Mouse (Mus musculus) olfactory bulb, adult 2 months (tissue): ENCODE data around the gene Btbd18. TPM values are rescaled to one million over a fixed set of nuclear protein-coding genes. Genes with fewer than 3 reads are reported as not detected.

ENCODE experiments used
- H3K27ac ChIP-seq: fragments of 200-500 bp; 2 replicates; pipeline ENCODE4 v1.5.1; 2012; ENCODE audit warnings: low read depth, low read length; ENCODE audit not compliant: insufficient read depth
- H3K4me1 ChIP-seq: fragments of 200-500 bp; 2 replicates; pipeline ENCODE4 v1.6.1; 2012; ENCODE audit warnings: low read length; ENCODE audit not compliant: control insufficient read depth, insufficient read depth
- H3K4me3 ChIP-seq: fragments of 200-500 bp; 2 replicates; pipeline ENCODE4 v1.5.1; 2012; ENCODE audit warnings: mild to moderate bottlenecking, low read depth, low read length, moderate library complexity; ENCODE audit not compliant: insufficient read depth
- CTCF ChIP-seq: fragments of 200-500 bp; IDR thresholded peaks from 2 replicates; pipeline ENCODE4 v1.5.1; 2012; ENCODE audit warnings: low read depth, mild to moderate bottlenecking, low read length, moderate library complexity; ENCODE audit not compliant: insufficient read depth
- POLR2A ChIP-seq: fragments of 200-500 bp; IDR thresholded peaks from 2 replicates; pipeline ENCODE4 v1.6.1; 2012; ENCODE audit warnings: mild to moderate bottlenecking, low read depth, low read length, moderate library complexity; ENCODE audit not compliant: insufficient read depth
- WGBS: fragments of 180-500 bp; shearing (Covaris S2); methylation state at CpG from one replicate; pipeline ENCODE4 v1.1.7; 2018; 5-methylcytosine and 5-hydroxymethylcytosine counted together
- polyA plus RNA-seq: library from polyadenylated mRNA; stranded (reverse); fragments of >200 nt; gene quantifications from 2 replicates; pipeline ENCODE4 v1.2.4, GENCODE M21; 2012; ENCODE audit warnings: low replicate concordance; ENCODE audit not compliant: missing spikeins, insufficient read depth, insufficient read length

Gene Btbd18
- polyA plus RNA-seq, 1 experiment, result not detected

DNA sequence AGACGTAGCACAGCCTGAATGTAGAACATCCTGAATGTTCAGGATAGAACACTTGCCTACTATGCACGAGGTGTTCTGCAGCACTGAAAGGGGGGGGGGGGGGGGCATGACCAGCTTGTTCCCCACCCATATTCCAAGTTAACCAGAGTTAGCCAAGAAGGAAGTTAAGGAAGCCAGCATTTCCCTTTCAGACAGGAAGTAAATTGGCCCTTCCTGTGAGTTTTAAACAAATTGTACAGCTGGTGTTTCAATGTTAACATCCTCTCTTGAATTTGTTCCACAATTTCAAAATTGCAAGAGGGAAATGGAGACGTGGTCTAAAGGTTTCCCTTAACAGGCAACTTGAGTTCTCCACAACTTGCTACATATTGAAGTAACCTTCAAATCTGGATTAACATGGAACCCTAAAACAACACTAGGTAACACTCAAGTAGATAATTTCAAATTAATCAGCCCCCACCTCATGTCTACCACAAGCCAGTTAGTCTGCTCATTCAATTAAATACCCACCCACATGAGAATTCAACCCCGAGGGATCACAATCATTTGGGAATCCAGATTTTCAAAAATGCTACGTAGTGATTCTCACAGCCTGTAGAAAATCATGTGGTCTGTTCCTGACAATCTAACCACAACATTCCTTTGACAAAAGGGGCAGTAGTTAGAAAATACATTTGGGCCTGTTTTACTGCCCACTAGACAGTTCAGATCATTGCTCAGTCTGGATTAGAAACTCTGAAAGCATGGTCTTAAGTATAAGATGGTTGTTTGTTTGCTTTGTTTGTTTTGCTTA, 20.3 kb upstream of the Btbd18 start:
- no peak overlapping the region for H3K27ac ChIP-seq
- no peak for TF ChIP-seq POLR2A
- TF ChIP-seq CTCF, result no peak
- WGBS, result 33% methylated on average over 5 of the region's 5 CpGs
- no peak overlapping the region for H3K4me3 ChIP-seq
- peaks cover 9% of the 10 kb centered on the region; the same call in 1 of the 2 replicates for H3K4me1 ChIP-seq

DNA sequence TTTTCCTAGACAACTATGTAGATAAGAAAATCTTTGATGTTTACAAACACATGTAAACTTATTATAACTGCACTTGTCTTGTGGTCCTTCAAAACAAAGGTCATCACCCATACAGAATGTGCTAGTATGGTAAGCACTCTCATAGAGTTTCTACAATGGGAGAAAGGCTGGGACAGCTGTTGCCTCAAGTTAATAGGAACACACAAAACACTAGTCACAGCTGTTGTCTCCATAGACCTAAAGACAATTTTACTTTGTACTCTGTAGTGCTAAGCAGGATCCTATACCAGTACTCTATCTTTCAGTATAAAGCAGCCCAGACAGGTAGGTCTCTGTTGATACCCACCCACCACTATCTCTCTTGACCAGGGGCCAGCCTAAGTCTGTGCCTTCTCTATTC, 18.0 kb upstream of the Btbd18 start:
- no peak for TF ChIP-seq CTCF
- Histone ChIP-seq H3K4me1 (peaks cover 3% of the 10 kb centered on the region; the same call in 1 of the 2 replicates), H3K27ac (no peak overlapping the region), H3K4me3 (no peak overlapping the region)

GRCm38 (mm10) chr2:84646138-84646537, 12.7 kb upstream of the Btbd18 start:
- no peak overlapping the region for H3K4me3 ChIP-seq
- TF ChIP-seq CTCF (no peak), POLR2A (no peak)
- WGBS, result 63% methylated on average over 1 of the region's 1 CpGs
- no peaks in the 10 kb centered on the region for H3K4me1 ChIP-seq
- no peak overlapping the region for H3K27ac ChIP-seq

DNA sequence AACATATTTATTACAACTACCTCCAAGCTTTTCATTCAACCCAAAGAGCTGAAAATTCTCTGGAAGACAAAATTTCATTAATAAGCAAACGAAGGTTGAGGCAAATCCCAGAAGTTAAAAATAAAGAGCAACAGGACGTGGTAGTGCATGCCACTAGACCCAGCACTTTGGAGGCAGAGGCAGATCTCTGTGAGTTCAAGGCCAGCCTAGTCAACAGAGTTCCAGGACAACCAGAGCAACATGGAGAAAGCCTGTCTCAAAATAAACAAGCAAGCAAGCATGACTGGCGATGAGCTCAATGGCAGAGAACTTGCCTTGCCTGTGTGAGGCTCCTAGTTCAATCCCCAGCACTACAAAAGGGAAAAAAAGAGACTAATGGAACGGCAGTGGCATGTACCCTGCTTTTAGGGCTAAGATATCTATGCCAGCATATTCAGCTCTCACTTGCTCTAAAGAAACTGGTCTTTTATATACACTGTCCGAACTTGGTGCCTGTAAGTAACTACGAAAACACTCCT, 11.8 kb upstream of the Btbd18 start:
- H3K4me1 ChIP-seq, result no peaks in the 10 kb centered on the region
- no peak for TF ChIP-seq POLR2A
- TF ChIP-seq CTCF, result no peak
- no peak overlapping the region for H3K27ac ChIP-seq
- H3K4me3 ChIP-seq, result no peak overlapping the region
- 82% methylated on average over 6 of the region's 6 CpGs for WGBS

DNA sequence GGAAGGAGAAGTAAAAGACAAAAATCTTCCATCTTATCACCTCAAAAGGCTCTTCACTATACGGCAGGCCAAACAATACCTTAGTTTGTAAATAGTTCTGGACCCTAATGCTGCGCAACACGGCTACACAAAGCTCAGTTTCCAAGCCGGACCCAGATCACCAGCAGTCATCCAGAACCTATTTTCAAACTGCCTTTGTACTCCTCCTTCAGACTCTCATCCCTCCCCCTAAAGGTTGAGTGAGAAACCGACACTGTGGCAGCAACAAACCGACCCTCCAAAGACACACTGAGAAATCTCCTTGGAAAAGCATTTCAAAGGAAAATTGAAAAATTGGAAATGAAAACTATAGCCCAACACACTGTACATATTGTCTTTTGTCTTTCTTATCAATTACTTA, 10.5 kb upstream of the Btbd18 start:
- Histone ChIP-seq H3K4me1 (no peaks in the 10 kb centered on the region), H3K27ac (no peak overlapping the region; the same call in 1 of the 2 replicates), H3K4me3 (peak overlapping the region; percentile 45)
- TF ChIP-seq POLR2A (no peak), CTCF (no peak)
- 3% methylated on average over 6 of the region's 6 CpGs for WGBS

DNA sequence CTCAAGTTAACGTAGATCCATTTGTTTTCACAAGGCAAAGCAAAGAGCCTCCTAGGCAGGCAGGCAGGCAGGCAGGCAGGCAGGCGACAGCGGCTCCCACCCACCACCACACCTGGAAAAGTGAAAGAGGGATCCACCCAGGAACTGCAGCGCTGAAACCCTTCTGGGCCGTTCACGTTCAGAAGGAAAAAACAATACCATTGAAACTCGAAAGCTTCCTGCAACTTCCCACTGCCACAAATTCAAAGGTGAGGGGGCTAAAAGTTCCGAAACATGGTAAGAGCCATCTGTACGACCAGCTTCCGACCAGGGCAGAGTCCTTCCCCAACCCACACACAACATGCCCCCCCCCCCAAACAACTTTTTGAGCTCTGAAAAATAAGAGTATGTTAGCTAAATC, 9.2 kb upstream of the Btbd18 start:
- WGBS, result 0% methylated on average over 10 of the region's 10 CpGs
- TF ChIP-seq POLR2A (no peak), CTCF (no peak)
- Histone ChIP-seq H3K4me3 (peak overlapping the region; percentile 78), H3K4me1 (no peaks in the 10 kb centered on the region), H3K27ac (peak overlapping the region; percentile 78)

- Histone ChIP-seq H3K27ac (peak within 1 kb of the TSS; percentile 98), H3K4me3 (peak within 1 kb of the TSS; percentile 90), H3K4me1 (no peaks in the 10 kb centered on the region)
- under 1% methylated on average over 15 of the region's 15 CpGs for WGBS
- TF ChIP-seq CTCF (no peak), POLR2A (peak; percentile 79)
These were observed 8.2 kb upstream of the Btbd18 start, which contains the start of gene Ctnnd1 for GRCm38 (mm10) chr2:84650464-84651195. Gene Ctnnd1, minus strand, starts transcription at chr2:84650765.

- TF ChIP-seq CTCF (no peak), POLR2A (no peak)
- H3K27ac ChIP-seq, result no peak overlapping the region
- H3K4me3 ChIP-seq, result no peak overlapping the region
- H3K4me1 ChIP-seq, result no peaks in the 10 kb centered on the region
These were observed 5.5 kb upstream of the Btbd18 start for GRCm38 (mm10) chr2:84653354-84653753.

GRCm38 (mm10) chr2:84655864-84656263, 3.0 kb upstream of the Btbd18 start:
- no peak overlapping the region for H3K4me3 ChIP-seq
- no peak overlapping the region for H3K27ac ChIP-seq
- no peaks in the 10 kb centered on the region for H3K4me1 ChIP-seq
- 74% methylated on average over 1 of the region's 1 CpGs for WGBS
- TF ChIP-seq CTCF (no peak), POLR2A (no peak)
